Mouse (Mus musculus): ENCODE measurements around the gene Gm7030. TPM values are rescaled to one million over a fixed set of nuclear protein-coding genes. Genes with fewer than 3 reads are reported as not detected.

Gene Gm7030
- total and polyA plus RNA-seq, 2 experiments = not detected

DNA sequence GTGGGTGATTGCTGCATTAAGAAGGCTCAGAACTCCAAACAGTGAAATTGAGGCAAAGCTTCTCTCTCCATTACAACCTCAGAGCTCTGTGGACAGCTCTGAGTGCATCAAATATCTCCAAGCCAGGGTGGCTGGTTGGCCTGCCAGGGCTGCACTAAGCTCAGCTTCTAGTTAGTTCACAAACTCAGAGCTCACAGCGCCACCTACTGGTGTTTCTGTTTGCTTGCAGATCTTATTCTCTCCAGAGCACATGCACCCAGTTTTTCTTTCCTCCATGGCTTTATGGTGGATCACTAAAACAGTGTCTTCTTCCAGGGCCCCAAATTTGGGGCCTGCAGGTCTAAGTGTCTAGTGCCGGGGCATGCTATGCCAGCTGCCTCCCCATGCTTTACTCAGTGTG is 68.4 kb downstream of the Gm7030 start:
- Histone ChIP-seq H3K27ac (replicated peaks; ENCODE audit: insufficient read depth, low read depth, low read length) (no peak overlapping the region), H3K27me3 (ENCODE audit: control insufficient read depth, insufficient read depth, low read length) (no peaks in the 10 kb centered on the region), H3K9ac (ENCODE audit: low read depth, low read length) (no peak overlapping the region), H3K4me1 (ENCODE audit: control insufficient read depth, insufficient read depth, low read length) (no peaks in the 10 kb centered on the region), H3K36me3 (ENCODE audit: control insufficient read depth, insufficient read depth, low read length) (no peaks in the 10 kb centered on the region), H3K79me2 (ENCODE audit: control insufficient read depth, insufficient read depth, low read length) (no peaks in the 10 kb centered on the region), H3K4me3 (ENCODE audit: insufficient read depth, low read depth, low read length) (no peak overlapping the region)
- 13% methylated on average over 2 of the region's 2 CpGs for WGBS
- DNase-seq (ENCODE audit: extremely low read depth, low read depth, low spot score) = peak; percentile 81
- TF ChIP-seq POLR2A (IDR thresholded peaks at IDR 0.05; ENCODE audit: extremely low read depth, insufficient read depth, low read length) (no peak), CTCF (IDR thresholded peaks at IDR 0.05; ENCODE audit: low read depth, low read length) (peak; percentile 74)

Other genes with a start within 250 kb of the Gm7030 start
- 18.5 and 25.8 TPM in 2 replicates for gene Dhx16, start 249.6 kb downstream of the Gm7030 start, total RNA-seq (2014; rRNA removed)
- 41.4 and 52.2 TPM in 2 replicates for gene Dhx16, start 249.6 kb downstream of the Gm7030 start, polyA plus RNA-seq (2012; rRNA removed)
- gene 2310061I04Rik, start 232.0 kb downstream of the Gm7030 start, total RNA-seq (2014; rRNA removed) = 4.9 and 7.0 TPM in 2 replicates
- 35.3 and 37.4 TPM in 2 replicates for gene 2310061I04Rik, start 232.0 kb downstream of the Gm7030 start, polyA plus RNA-seq (2012; rRNA removed)
- 12.1 and 12.8 TPM in 2 replicates for gene Atat1, start 219.3 kb downstream of the Gm7030 start, total RNA-seq (2014; rRNA removed)
- 37.4 and 47.5 TPM in 2 replicates for gene Atat1, start 219.3 kb downstream of the Gm7030 start, polyA plus RNA-seq (2012; rRNA removed)
- gene Mrps18b, start 213.0 kb downstream of the Gm7030 start, total RNA-seq (2014; rRNA removed) = 41.1 and 58.7 TPM in 2 replicates
- gene Mrps18b, start 213.0 kb downstream of the Gm7030 start, polyA plus RNA-seq (2012; rRNA removed) = 89.5 and 106 TPM in 2 replicates
- gene Ppp1r10, start 213.0 kb downstream of the Gm7030 start, total RNA-seq (2014; rRNA removed) = 14.6 and 14.7 TPM in 2 replicates
- gene Ppp1r10, start 213.0 kb downstream of the Gm7030 start, polyA plus RNA-seq (2012; rRNA removed) = 15.8 and 30.0 TPM in 2 replicates
- 24.1 and 24.6 TPM in 2 replicates for gene Abcf1, start 159.7 kb downstream of the Gm7030 start, total RNA-seq (2014; rRNA removed)
- 41.1 and 43.2 TPM in 2 replicates for gene Abcf1, start 159.7 kb downstream of the Gm7030 start, polyA plus RNA-seq (2012; rRNA removed)
- 8.8 and 9.3 TPM in 2 replicates for gene Gnl1, start 149.6 kb downstream of the Gm7030 start, total RNA-seq (2014; rRNA removed)
- gene Gnl1, start 149.6 kb downstream of the Gm7030 start, polyA plus RNA-seq (2012; rRNA removed) = 8.4 and 8.9 TPM in 2 replicates
- 1.8 and 2.9 TPM in 2 replicates for gene Prr3, start 149.2 kb downstream of the Gm7030 start, total RNA-seq (2014; rRNA removed)
- gene Prr3, start 149.2 kb downstream of the Gm7030 start, polyA plus RNA-seq (2012; rRNA removed) = 5.0 and 8.3 TPM in 2 replicates
- gene H2-T24, start 108.9 kb downstream of the Gm7030 start, total RNA-seq (2014; rRNA removed) = 4.9 and 5.3 TPM in 2 replicates
- gene H2-T24, start 108.9 kb downstream of the Gm7030 start, polyA plus RNA-seq (2012; rRNA removed) = 1.9 and 2.1 TPM in 2 replicates
- gene H2-T23, start 96.6 kb downstream of the Gm7030 start, total RNA-seq (2014; rRNA removed) = 291 and 323 TPM in 2 replicates
- 423 and 492 TPM in 2 replicates for gene H2-T23, start 96.6 kb downstream of the Gm7030 start, polyA plus RNA-seq (2012; rRNA removed)
- gene H2-T22, start 86.7 kb downstream of the Gm7030 start, total RNA-seq (2014; rRNA removed) = 115 and 138 TPM in 2 replicates
- gene H2-T22, start 86.7 kb downstream of the Gm7030 start, polyA plus RNA-seq (2012; rRNA removed) = 98.2 and 110 TPM in 2 replicates
- gene Gm6034, start 86.5 kb downstream of the Gm7030 start, total RNA-seq (2014; rRNA removed) = 0.09 TPM in 1 of 2 replicates, not detected in the other
- gene Gm6034, start 86.5 kb downstream of the Gm7030 start, polyA plus RNA-seq (2012; rRNA removed) = 0.05 and 0.06 TPM in 2 replicates
- 0.13 TPM in 1 of 2 replicates, not detected in the other for gene Gm11127, start 71.1 kb downstream of the Gm7030 start, total RNA-seq (2014; rRNA removed)
- 0.06 TPM in 1 of 2 replicates, not detected in the other for gene Gm11127, start 71.1 kb downstream of the Gm7030 start, polyA plus RNA-seq (2012; rRNA removed)
- gene Gm19684, start 7.7 kb downstream of the Gm7030 start, total RNA-seq (2014; rRNA removed) = 0.18 and 0.47 TPM in 2 replicates
- 0.10 and 0.11 TPM in 2 replicates for gene Gm19684, start 7.7 kb downstream of the Gm7030 start, polyA plus RNA-seq (2012; rRNA removed)
- not detected in 2 replicates for gene Gm8909, start 39.1 kb upstream of the Gm7030 start, total RNA-seq (2014; rRNA removed)
- not detected in 2 replicates for gene Gm8909, start 39.1 kb upstream of the Gm7030 start, polyA plus RNA-seq (2012; rRNA removed)
- gene H2-T3, start 60.9 kb upstream of the Gm7030 start, total RNA-seq (2014; rRNA removed) = not detected in 2 replicates
- gene H2-T3, start 60.9 kb upstream of the Gm7030 start, polyA plus RNA-seq (2012; rRNA removed) = not detected in 2 replicates
- gene Rpp21, start 128.6 kb upstream of the Gm7030 start, total RNA-seq (2014; rRNA removed) = 10.6 and 16.4 TPM in 2 replicates
- 42.7 and 43.6 TPM in 2 replicates for gene Rpp21, start 128.6 kb upstream of the Gm7030 start, polyA plus RNA-seq (2012; rRNA removed)
- 4.8 and 5.0 TPM in 2 replicates for gene Trim39, start 142.8 kb upstream of the Gm7030 start, total RNA-seq (2014; rRNA removed)
- gene Trim39, start 142.8 kb upstream of the Gm7030 start, polyA plus RNA-seq (2012; rRNA removed) = 5.3 and 8.0 TPM in 2 replicates
- gene H2-M10.2, start 157.1 kb upstream of the Gm7030 start, total RNA-seq (2014; rRNA removed) = not detected in 2 replicates
- not detected in 2 replicates for gene H2-M10.2, start 157.1 kb upstream of the Gm7030 start, polyA plus RNA-seq (2012; rRNA removed)
- gene H2-M10.1, start 196.7 kb upstream of the Gm7030 start, total RNA-seq (2014; rRNA removed) = not detected in 2 replicates
- not detected in 2 replicates for gene H2-M10.1, start 196.7 kb upstream of the Gm7030 start, polyA plus RNA-seq (2012; rRNA removed)
- gene H2-M10.3, start 239.0 kb upstream of the Gm7030 start, total RNA-seq (2014; rRNA removed) = not detected in 2 replicates
- gene H2-M10.3, start 239.0 kb upstream of the Gm7030 start, polyA plus RNA-seq (2012; rRNA removed) = not detected in 2 replicates

All from liver, adult 2 months (tissue).